Mouse (Mus musculus) Patski (cell line): ENCODE results near the gene Idh2. TPM values are rescaled to one million over a fixed set of nuclear protein-coding genes. Genes with fewer than 3 reads are reported as not detected.
A peak's percentile ranks its signal among the peaks of the same experiment; 100 is the strongest.

Experiments used
- ATAC-seq: fragments of 100-300 bp; one replicate; pipeline ENCODE4 v1.8.0; 2021
- CTCF ChIA-PET: fragments of 350-600 bp; sonication (Branson Sonifier 250); formaldehyde crosslinking; loops from one replicate; lab custom pipeline; 2022; ENCODE audit warnings: inconsistent platforms; lab: Charles Lee
- POLR2A ChIA-PET: fragments of 350-600 bp; sonication (Branson Sonifier 250); formaldehyde crosslinking; loops from one replicate; lab custom pipeline; 2022; ENCODE audit warnings: antibody characterized with exemption, inconsistent platforms; lab: Charles Lee
- DNase-seq: peaks from one replicate; pipeline ENCODE4 v3.0.0-alpha.2; 2011; ENCODE audit warnings: low read depth, low spot score
- H3K27me3 ChIP-seq: fragments of 371-371 bp; one replicate; pipeline ENCODE4 v1.5.1; 2021
- CTCF ChIP-seq: fragments of 100-300 bp; IDR thresholded peaks from one replicate; pipeline ENCODE4 v1.5.1; 2021
- in situ Hi-C: fragments of 300-500 bp; cut with MboI; formaldehyde crosslinking; loops from 3 replicates; pipeline ENCODE4 v1.11.1; 2018; ENCODE audit warnings: low pct_unique_long_range_greater_than_20kb, mixed read lengths
- polyA plus RNA-seq: library from polyadenylated mRNA; unstranded; gene quantifications from one replicate; pipeline ENCODE4 v1.2.3, GENCODE M21; 2021

The Idh2 gene
- polyA plus RNA-seq, 1 experiment from 2014 or later: 679 TPM

DNA sequence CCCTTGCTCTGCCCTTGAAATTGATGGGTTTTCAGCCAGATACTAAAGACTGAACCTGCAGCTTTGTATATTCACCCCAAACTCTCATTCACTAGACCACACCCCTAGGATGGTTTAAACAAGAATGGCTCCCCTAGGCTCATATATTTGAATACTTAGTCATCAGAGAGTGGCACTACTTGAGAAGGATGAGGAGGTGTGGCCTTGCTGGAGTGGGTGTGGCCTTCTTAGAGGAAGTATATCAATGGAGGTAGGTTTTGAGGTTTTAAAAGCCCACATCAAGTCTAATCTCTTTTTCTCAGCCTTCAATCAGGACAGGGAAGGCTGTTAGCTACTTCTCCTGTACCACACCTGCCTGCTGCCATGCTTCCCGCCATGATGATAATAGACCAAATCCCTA, 8.8 kb downstream of the Idh2 start:
- ChIA-PET CTCF (no interaction called here), POLR2A (no interaction called here)
- in situ Hi-C loops: no loop called here
- H3K27me3 ChIP-seq: no peaks in the 10 kb centered on the region
- no peak for ATAC-seq
- DNase-seq: no peak
- no peak for TF ChIP-seq CTCF

DNA sequence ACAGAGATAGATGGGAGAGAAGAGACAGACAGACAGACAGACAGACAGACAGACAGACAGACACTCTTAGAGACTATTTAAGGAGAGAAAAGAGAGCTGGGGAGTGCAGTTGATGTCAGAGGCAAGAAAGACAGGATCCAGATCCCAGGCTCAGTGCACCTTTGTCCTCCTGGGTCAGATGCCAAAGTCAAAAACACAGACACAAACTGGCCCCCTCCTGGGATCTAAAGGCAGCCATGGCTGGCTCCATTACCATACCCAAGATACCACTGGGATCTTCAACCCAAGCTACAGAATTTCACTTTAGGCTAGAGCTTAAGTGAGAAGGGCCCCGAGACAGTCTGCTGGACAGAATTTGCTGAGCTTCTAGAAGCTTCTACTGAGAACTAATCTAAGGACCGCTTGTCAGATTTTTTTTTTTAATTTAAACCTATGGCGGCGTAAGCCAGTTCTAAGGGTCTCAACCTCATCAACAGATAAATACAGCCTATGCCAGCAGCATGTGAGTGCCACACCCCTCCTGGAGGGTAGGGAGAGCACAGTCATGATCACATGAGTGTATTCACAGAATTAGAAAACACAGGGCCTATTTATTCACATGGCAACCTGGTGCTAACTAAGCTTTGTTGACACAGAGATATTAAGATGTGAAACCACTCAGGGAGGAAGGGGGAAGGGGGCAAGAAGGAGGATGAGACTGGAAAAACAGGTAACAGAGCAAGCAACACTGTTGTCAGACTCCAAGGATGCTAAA, 9.4 kb downstream of the Idh2 start:
- ATAC-seq (no peak), DNase-seq (no peak)
- no peak for TF ChIP-seq CTCF
- in situ Hi-C loops: no loop called here
- CTCF ChIA-PET: interaction anchor here (0.8 kb wide), 1 partner anchor 35 kb away, joined by 3 read pairs; no protein-coding TSS in a partner anchor
- POLR2A ChIA-PET: no interaction called here
- H3K27me3 ChIP-seq: no peaks in the 10 kb centered on the region

DNA sequence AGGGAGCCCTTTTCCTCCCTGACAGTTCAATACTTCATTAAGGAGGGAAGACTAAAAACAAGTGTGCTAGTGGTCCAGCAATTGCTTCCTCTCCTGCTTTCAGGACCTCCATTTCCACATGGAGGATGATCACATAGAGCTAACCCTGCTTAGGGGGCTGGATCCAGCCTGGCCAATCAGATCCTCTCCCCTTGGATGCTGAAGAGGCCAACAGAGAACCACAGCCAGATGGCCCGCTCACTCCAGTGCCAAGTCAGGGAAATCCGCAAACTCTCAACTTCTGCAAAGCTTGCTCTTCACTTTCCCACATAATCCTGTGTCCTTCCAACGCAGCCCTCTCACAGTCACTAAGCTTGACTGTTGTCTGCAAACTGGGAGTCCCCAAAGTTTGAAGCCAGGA, 11.9 kb downstream of the Idh2 start:
- ATAC-seq: no peak
- CTCF ChIA-PET: no interaction called here
- in situ Hi-C loops: no loop called here
- no peak for TF ChIP-seq CTCF
- POLR2A ChIA-PET: interaction anchor here (1.2 kb wide), 1 partner anchor 10 kb away, joined by 5 read pairs; no protein-coding TSS in a partner anchor
- no peaks in the 10 kb centered on the region for H3K27me3 ChIP-seq
- DNase-seq: no peak

DNA sequence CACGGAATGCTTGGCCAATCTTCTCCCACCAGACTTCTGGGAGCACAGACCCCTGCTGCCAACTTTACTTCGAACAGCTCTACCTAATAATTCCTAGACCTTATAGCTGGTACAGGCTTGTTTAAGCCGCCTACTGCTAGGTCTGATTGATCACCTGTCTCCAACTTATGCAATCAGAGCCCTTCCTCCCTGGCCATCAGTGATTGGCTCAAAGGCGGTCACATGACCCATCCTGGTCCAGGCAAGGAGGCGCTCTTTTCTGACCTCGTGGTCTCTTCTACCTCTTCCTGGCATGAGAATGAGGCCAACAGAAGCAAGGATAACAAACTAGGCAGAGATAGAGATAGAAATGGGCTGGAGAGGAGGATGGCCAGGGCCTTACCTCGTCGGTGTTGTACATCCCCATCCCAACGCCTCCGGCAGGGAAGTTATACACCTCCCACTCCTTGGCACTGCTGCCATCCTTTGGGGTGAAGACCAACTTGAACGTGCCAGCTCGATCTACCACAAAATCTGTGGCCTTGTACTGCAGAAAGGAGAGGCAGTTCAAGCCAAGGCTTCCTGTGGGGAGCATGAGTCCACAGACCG, 16.7 kb downstream of the Idh2 start:
- H3K27me3 ChIP-seq: no peaks in the 10 kb centered on the region
- ChIA-PET CTCF (no interaction called here), POLR2A (no interaction called here)
- in situ Hi-C loops: no loop called here
- no peak for ATAC-seq
- TF ChIP-seq CTCF: no peak
- no peak for DNase-seq

DNA sequence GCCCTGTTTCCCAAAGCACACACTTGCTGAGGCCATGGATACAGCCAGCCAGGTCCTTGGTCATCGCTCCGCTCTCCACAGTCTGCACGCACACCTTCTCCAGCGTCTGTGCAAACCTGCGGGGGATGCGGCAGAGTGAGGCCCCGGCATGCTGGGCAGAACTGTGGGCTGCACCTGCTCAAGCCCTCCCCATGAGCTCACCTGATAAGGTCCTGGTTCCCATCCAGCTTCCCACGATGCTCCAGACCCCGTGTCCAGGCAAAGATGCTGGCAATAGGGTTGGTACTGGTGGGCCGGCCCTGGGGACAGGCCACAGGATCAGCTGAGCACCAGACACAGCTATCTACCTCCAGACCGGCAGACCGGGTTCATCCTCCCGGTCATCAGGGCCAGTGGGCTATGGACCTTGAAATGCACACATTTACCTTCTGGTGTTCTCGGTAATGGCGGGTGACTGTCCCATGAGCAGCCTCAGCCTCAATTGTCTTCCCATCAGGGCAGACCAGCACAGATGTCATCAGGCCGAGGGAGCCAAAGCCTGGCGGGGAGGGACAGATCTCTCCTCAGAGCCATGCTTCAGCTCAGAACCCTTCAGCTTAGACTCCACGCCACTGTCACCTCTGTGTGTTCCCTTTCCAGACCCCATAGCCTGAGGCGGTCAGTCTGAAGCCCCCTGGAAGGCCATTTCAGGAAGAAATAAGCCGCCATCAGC, 19.4 kb downstream of the Idh2 start:
- in situ Hi-C loops: no loop called here
- CTCF ChIA-PET: interaction anchor here (2.0 to 2.5 kb wide), 2 partner anchors 12 to 45 kb away, joined by 6 to 8 read pairs; no protein-coding TSS in a partner anchor
- no peak for ATAC-seq
- POLR2A ChIA-PET: interaction anchor here (1.2 to 1.4 kb wide), 3 partner anchors 8 to 19 kb away, joined by 3 to 6 read pairs (median 5); partner anchors contain the start of gene Idh2
- H3K27me3 ChIP-seq: no peaks in the 10 kb centered on the region
- TF ChIP-seq CTCF: no peak
- no peak for DNase-seq

DNA sequence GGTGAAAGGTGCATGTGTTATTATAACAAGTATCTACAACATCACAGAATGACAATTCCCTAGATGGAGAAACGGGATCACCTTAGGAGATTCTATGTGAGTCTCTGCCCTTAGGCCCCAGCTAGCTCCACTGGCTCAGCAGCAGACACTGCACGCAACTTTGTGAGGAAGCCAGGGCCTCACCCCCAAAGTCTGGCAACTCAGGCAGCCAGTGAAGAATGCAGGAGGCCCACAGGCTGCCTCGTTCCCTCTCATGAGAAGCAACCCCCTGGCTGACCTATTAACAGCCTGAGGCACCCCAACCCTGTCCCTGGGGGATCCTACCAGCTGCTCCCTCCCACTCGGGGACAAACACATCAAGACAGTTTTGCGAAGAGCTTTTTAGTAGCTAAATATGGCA, 20.7 kb downstream of the Idh2 start:
- POLR2A ChIA-PET: interaction anchor here (1.4 to 1.5 kb wide), 2 partner anchors 17 to 20 kb away, joined by 3 to 5 read pairs; no protein-coding TSS in a partner anchor
- DNase-seq: no peak
- no peak for ATAC-seq
- H3K27me3 ChIP-seq: no peaks in the 10 kb centered on the region
- TF ChIP-seq CTCF: no peak
- in situ Hi-C loops: no loop called here
- CTCF ChIA-PET: interaction anchor here (1.1 to 2.5 kb wide), 4 partner anchors 10 to 46 kb away, joined by 3 to 8 read pairs (median 4); no protein-coding TSS in a partner anchor

DNA sequence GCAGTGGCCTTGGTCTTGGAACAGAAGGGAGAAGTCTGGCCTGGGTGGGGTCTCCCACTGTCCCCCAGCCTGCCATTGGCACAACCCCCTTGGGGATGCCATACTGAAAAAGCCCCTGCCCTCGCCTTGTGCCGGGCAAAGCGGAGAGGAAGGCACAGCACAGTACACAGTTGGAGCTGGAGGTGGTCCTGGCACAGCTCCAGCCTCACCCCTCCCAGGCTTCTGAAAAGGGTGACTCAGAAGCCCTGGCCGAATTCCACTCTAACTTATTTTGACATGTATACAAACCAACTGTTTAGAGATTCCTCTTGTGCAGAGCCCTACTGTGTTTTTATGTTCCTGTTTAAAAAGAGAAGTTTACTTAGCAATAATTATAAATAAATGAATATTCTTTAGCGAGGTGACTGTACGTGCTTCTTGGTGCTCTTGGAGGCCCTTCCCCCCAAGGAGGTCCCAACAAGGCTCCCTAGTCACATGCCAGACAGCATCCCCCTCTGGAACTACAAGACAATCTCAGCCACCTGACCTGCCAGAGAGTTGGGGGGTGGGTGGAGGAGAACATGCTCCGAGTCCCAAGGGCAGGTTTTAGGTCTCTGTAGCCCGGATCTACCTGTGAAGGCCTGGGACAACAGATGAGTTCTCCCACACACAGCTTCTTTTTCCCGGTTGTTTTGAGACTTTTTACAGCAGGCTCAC, 22.7 kb downstream of the Idh2 start:
- DNase-seq (no peak), ATAC-seq (peak; percentile 76)
- CTCF ChIA-PET: interaction anchor here (0.7 to 1.3 kb wide), 2 partner anchors 9 to 22 kb away, joined by 3 read pairs; partner anchors contain the start of gene Idh2
- H3K27me3 ChIP-seq: no peaks in the 10 kb centered on the region
- in situ Hi-C loops: no loop called here
- TF ChIP-seq CTCF: no peak
- POLR2A ChIA-PET: interaction anchor here (0.6 to 1.0 kb wide), 2 partner anchors 9 to 10 kb away, joined by 3 read pairs; no protein-coding TSS in a partner anchor

DNA sequence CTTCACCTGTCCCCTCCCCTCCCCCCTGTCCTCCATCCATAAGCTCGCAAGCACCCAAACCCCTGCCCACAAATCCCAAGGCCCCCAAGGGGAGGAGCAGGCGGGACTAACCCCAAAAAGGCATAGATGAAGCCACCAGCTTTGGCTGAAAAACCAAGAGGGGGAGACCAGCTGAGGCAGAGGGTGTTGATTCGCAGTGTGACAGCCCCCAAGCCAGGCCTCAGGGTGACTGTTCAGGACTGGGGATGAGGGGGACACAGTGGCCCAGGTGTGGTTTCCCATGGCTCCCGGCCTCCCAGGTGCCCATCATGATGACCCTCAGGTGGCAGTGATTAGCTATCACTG, 23.4 kb downstream of the Idh2 start:
- ChIA-PET CTCF (interaction anchor here (1.3 kb wide), 1 partner anchor 10 kb away, joined by 3 read pairs; no protein-coding TSS in a partner anchor), POLR2A (interaction anchor here (0.7 to 0.9 kb wide), 2 partner anchors 22 to 28 kb away, joined by 3 to 5 read pairs; no protein-coding TSS in a partner anchor)
- DNase-seq: no peak
- H3K27me3 ChIP-seq: no peaks in the 10 kb centered on the region
- ATAC-seq: no peak
- TF ChIP-seq CTCF: no peak
- in situ Hi-C loops: no loop called here

DNA sequence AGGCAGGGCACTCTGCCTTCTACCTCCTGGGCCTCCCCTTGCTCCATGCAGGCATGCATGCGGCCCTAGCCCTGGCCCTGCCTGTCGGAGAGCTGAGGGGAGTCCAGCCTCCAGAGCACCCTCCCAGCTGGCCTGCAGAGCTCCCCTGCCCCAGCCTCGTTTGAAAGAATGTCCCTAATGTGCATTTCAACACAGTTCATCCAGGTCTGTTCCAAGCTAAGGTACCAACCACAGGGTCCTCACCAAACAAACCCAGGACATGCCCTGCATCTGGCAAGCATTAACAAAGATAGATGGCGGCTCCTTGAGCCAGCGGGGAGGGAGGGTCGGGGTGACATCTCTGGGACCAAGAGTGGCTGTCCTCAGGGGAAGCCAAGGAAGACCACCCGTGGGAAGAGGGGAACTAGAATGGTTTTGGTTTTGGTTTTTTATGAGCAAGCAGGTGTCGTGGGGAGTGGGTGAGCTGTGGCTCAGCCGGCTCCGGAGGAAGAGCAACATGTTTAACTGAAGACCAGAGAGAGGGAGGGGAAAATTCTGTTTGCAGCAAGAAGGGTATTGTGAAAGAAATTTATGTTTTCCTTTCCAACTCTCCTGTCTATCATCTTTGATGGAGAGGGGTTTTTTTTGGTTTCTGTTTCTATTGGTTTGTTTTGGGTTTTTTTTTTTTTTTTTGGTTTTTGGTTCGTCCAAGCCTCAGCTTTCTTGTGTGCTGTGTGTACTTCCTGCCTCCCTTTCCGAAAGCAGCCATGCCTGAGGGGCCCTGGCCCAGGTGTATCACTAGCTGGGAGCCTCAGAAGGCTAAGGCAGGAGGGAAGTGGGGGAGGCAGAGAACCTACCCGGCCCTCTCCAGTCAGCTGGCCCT, 24.0 kb downstream of the Idh2 start:
- TF ChIP-seq CTCF: no peak
- in situ Hi-C loops: no loop called here
- ATAC-seq: no peak
- ChIA-PET CTCF (no interaction called here), POLR2A (interaction anchor here (0.7 to 0.9 kb wide), 3 partner anchors 12 to 28 kb away, joined by 3 to 5 read pairs (median 3); no protein-coding TSS in a partner anchor)
- DNase-seq: no peak
- H3K27me3 ChIP-seq: no peaks in the 10 kb centered on the region
